Mouse (Mus musculus): Measurements from ENCODE around the gene Sgsm1.

DNA sequence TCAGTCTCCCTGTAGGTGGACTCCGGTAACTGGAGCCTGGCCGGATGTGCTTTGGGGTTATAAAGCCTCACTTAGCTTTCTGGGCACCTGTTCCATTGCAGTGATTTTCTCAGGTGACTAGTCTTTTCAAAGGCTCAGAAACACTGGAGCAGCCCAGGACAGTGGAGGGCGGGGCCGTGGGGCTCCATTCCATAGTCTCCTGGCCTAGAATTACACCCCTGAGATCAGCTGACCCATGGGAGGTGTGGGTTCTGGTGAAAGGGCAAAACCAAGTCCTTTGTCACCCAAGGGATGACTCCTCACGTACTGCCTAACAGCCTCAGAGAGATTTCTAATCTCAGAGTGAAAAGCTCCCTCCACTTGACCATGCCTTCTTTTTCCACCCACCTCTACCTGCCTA lies 80.4 kb downstream of the Sgsm1 start:
- TF ChIP-seq CTCF (IDR thresholded peaks at IDR 0.05; ENCODE audit: extremely low read depth, insufficient read depth, insufficient read length, insufficient replicate concordance) (no peak), POLR2A (IDR thresholded peaks at IDR 0.05; ENCODE audit: low read depth, low read length) (no peak)
